Mouse (Mus musculus) adrenal gland, postnatal 25 days (tissue): ENCODE measurements around the gene Atp11a. TPM values are rescaled to one million over a fixed set of nuclear protein-coding genes. Genes with fewer than 3 reads are reported as not detected.

Experiments
- DNase-seq: peaks from one replicate; pipeline ENCODE4 v3.0.0; 2021; ENCODE audit warnings: mixed read lengths
- total RNA-seq: library from RNA; stranded (reverse); gene quantifications from 2 replicates; pipeline ENCODE4 v1.2.3, GENCODE M21; 2021

Atp11a gene
- total RNA-seq, 1 experiment from 2014 or later = 173 TPM

DNA sequence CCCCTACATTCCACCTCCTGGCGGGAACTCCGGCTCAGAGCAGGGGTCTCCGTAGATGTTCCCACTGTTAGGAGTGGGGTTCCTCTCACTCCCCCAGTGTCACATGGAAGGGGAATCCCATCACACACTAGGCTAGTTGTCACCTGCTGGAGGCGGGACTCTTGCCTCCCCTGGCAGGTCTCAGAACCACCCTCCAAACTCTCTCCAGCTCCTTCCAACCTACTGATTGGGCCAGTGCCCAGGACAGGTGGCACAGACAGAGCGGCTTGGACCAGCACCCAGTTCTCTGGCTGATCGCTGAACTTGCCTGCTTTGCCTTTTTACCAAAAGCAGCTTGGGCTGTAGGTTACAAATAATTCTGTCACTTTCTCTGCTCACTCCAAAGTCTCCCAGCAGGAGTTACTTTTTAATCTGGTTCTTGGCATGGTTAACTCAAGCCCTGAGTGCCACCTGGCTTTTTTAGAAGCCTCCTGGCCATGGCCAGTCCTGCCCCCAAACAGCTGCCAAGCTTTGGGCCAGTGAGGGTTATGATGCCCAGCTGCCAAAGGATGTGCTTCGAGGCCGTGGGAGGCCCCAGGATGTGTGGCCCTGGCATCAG is 117.5 kb downstream of the Atp11a start:
- DNase-seq = peak; percentile 20

DNA sequence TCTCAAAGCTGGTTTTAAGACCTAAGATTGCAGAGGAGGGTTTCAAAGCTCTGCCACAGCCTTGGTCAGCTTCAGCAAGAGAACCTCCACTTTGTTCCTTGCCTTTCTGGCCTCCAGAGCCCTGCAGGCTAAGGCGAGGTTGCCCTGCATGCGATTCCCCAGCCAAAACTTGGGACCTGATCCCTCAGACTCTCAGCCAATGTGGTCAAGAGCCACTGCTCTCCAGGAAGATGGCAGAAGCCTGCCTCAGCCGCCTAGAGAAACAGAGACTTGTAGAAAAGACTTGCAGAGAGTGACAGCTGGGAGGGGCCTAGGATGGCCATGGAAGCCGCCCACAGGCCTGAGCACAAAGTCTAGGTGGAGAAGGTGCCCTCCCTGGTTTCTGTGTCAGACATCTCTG is 118.2 kb downstream of the Atp11a start:
- no peak for DNase-seq

DNA sequence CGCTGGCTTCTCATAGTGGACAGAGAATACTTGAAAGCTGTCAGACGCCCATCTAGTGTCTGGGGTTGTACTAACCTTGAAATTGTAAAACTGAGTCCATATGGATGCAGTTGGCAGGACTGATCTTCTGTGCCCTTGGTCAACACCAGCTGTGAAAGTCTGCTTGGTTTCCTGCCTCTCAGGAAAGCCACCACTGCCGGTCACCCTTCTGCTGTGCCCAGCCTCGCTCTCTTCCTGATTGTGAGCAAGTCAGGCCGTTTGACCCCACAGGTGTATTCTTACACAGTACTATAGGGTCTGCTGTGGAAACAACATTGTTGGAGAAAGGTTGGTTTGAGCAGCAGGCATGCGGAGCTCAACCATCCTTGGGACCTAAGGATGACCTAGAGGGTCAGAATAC is 120.3 kb downstream of the Atp11a start:
- no peak for DNase-seq

DNA sequence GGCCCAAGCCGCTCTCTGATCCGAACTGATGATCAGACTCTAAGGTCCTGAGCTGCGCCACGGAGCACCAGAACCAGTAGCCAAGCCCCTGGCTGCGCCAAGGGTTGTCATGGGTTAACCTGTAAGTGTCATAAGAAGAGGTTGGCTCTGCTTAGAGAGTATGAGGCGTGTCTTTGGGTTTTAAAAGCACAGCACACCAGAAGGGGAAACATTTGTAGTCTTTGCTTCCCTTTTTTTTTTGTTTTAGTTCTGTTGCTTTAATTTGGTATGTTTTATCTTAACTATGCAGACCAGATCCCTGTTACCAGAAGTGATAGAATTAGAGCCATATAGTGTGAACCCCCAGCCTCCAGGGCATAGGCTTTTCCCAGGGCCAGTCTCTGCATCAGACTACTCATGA is 123.3 kb downstream of the Atp11a start:
- DNase-seq = no peak

- no peak for DNase-seq
Measured at GRCm38 (mm10) chr8:12883051-12884004, 126.5 kb downstream of the Atp11a start.

- no peak for DNase-seq
Measured at GRCm38 (mm10) chr8:12887772-12888435, 131.1 kb downstream of the Atp11a start.

DNA sequence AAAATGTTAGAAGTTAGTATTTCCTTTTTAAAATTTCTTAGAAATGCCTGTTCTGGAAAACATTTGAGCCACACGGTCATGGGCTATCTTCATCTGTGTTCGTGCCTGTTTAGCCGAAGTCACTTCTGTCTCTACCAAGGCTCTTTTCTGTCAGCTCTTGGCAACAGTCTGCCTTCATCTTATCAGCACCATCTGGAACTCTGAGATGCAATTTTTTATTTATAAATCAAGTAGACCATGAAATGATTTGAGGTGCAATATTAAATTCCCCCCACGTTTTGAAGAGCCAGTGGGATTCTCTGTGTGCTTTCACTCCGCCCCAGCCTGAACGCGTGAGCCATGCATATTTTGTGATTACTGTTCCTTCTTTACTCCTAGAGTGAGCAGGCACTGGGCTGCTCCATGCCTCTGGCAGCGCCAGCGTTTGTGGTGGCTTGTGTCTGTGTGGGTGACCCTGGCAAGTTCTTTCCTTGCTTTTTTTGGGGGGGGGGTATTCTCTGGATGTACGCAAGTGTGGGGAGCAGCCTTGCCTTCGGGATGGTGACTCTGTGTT is 132.3 kb downstream of the Atp11a start:
- no peak for DNase-seq

GRCm38 (mm10) chr8:12892882-12893446 is 136.2 kb downstream of the Atp11a start:
- DNase-seq = no peak

DNA sequence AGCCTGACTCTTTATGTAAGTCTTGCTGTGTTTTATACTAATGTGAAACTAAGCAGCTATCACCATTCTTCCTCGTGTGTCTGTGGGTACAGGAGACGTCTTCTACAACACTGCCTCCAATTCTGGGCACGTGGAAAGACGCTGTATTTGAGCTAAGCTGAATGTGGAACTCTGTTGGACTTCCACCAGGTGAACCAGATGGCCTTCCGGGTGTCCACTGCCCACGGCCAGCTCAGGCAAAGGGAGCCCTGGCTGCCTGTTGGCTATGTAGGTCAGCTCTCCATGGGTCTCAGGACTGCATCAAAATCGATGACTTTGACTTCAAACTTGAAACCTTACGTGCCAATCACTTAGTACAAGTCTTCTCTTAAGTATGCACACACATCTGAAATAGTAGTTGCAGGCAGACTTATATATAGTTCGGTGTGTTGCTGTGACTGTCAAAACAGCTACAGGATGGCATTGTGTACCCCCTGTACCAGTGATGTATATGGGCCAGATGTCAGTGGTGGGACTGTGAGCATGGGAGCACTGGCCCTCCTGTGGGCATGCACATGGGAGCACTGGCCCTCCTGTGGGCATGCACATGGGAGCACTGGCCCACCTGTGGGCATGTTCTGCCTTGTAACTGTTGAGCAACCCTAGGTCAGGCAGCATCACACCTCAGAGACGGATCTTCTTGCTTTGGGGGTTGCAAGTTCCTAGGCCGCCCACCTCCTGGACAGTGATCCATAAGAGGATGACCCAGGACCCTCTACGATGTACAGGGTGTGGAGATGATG is 137.2 kb downstream of the Atp11a start:
- DNase-seq = no peak

DNA sequence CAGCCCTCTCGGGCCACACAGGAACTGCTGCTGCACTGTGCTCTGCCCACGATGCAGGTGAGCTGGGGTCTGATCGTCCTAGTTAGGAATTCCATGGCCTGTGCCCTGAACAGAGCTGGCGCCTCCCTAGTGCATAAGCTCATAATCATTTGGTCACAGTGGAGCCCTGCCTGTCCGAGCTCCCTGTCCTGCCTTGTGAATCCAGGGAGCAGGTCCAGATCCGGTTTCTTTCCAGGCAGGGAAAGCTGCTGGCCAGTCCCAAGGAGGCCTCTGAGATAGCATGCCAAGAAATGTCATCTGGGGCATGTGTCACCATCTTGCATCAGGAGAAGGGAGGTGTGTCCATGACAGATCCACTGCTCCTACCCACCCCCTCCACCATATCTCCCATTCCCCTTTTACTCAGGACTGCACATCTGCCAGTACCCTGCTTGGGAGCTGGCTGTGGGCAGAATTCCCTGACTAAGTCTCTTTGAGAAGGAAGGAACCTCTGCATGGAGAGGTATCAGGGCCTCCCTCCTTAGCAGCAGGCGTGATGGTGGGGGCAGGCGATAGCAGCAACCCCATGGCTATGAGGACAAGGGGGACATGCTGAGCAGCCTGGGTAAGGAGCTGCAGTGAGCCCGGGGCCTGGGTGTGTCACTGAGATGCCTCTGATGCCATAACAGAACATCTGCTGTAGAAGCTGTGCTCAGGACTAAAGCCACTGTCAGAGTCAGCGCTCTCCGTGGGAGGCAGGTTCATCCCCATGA is 138.1 kb downstream of the Atp11a start:
- DNase-seq = no peak

DNA sequence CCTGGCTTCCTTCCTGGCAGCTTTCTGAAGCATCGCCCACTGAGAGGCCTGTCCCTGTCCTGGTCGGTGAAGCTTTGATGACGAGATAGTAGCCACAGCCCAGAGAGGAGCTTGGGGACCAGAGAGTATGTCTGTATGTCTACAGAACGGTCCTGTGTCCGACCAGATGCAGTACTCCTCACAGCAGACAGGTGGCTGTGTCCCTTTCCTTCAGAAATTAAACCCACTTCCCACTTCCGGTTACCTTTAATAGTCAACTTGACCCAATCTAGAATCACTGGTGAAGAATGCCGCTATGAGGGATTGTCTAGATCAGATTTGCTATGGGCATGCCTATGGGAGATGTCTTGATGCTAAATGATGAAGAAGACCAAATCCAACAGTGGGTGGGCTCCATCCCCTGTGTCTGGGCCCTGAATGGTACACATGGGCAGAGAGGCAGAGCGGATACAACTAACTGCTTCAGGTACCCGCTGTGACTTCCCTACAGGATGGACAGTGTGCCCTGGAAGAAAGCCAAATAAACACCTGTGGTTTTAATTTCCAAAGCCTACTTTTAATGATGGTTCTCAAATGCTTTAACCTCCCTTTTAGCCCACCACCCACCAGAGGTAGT is 138.8 kb downstream of the Atp11a start:
- DNase-seq = no peak

- DNase-seq = peak; percentile 37
Measured at GRCm38 (mm10) chr8:12896494-12897373, 139.9 kb downstream of the Atp11a start.

GRCm38 (mm10) chr8:12897815-12898214 is 141.0 kb downstream of the Atp11a start:
- DNase-seq = no peak

DNA sequence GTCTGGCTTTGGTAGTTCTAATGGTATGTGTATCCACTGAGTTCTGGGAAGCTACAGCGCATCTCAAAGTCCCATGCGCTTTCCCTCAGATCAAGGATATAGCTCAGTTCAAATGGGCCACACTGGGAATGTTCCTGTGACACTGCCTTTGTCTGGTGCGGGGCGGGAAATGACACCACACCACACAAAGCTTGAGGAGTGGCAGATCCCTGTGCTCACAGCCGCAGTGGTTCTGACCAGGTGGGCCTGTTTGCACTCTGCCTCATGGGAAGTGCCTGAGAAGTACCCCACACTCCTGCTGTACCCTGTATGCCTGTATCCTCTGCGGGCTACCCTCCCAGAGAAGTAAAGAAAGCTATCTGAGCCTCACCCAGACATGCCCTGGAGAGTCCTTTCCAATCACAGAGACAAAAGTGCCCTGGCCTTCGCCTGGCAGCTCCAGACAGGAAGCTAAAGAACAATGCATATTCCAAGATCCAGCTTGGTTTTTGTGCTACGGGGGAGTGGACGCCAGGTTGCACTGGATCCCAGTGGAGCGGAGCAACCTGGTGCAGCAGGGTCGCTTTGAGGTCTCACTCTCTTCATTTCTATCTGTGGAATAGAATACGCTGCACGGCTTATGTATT is 147.1 kb downstream of the Atp11a start:
- no peak for DNase-seq

DNA sequence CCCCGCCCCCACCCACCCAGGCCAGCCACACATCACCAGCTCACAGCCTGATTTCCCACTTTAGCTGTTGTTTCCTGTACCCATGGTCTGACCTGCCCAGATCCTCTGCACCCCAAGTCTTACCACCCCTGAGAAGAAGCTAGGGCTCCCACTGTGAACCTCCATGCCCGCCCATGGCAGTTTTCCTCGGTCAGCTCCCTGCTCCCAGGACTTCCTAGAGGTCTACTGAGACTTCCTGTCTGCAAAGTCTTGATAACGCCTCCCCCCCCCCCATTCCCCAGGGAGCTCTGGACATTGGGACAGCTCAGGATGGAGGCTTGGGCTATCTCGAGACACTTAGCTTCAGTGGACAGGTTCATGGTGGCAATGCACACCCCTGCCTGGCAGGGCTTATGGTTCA is 148.3 kb downstream of the Atp11a start:
- DNase-seq = no peak

GRCm38 (mm10) chr8:12905599-12906321 is 148.9 kb downstream of the Atp11a start:
- no peak for DNase-seq

DNA sequence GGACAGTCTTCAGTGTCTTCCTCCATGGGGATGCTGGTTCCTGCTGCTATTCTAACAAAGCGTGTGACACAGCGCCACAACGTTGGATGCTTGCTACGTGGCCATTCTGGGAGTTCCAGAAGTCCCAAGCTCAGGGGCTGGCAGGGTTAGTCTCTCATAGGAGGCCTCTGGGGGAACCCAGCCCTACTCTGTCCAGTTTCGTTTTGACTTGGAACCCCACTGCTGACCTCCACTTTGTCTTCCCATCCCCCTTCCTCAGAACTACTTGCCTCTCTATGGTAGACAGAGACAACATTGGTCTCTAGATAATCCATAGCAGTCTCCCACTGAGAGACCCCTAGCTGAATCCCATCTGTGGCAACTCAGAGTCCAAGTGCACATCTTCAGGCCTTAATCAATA is 149.8 kb downstream of the Atp11a start:
- DNase-seq = no peak

DNA sequence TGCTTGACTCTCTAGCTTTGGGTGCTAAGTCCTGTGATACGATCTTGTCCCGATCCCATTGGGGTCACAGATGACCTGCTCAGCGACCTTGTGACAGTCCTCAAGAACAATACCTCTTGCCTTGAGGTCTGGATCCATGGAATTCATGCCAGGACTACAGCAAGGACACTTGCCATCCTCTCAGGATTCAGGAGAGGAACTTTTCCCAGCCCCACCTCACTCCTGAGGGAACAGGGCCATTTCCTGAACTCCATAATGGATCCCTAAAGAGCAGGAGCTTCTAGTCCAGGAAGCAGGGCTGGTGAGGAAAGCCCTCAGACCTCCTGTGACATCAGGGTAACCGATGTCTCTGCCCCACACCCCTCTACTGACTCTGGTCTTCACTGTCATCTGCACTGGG is 150.9 kb downstream of the Atp11a start:
- DNase-seq = no peak
